Mouse (Mus musculus): ENCODE data around the gene Pus3.
A peak's percentile ranks its signal among the peaks of the same experiment; 100 is the strongest.

Pus3 gene

GRCm38 (mm10) chr9:35558257-35559008, at the start of gene Pus3, which contains the start of gene Ddx25:
Gene Pus3 (plus strand): TSS chr9:35558595.
Gene Ddx25 (minus strand): TSS chr9:35558528.
- DNase-seq: peak; percentile 49

- no peak for DNase-seq
Observed at GRCm38 (mm10) chr9:35513900-35514299, 44.5 kb upstream of the Pus3 start.

GRCm38 (mm10) chr9:35516182-35516581, 42.2 kb upstream of the Pus3 start:
- no peak for DNase-seq

- DNase-seq: no peak
Observed at GRCm38 (mm10) chr9:35516711-35517110, 41.7 kb upstream of the Pus3 start.

GRCm38 (mm10) chr9:35518169-35518568, 40.2 kb upstream of the Pus3 start, which contains the start of gene Gm1113:
Gene Gm1113 (minus strand): TSS chr9:35518269.
- DNase-seq: no peak

GRCm38 (mm10) chr9:35520631-35521348, 37.6 kb upstream of the Pus3 start:
- DNase-seq: no peak

GRCm38 (mm10) chr9:35522241-35522640, 36.2 kb upstream of the Pus3 start:
- DNase-seq: no peak

- no peak for DNase-seq
Observed at GRCm38 (mm10) chr9:35522821-35523515, 35.4 kb upstream of the Pus3 start.

- DNase-seq: peak; percentile 32
Observed at GRCm38 (mm10) chr9:35523541-35523940, 34.9 kb upstream of the Pus3 start.

- peak; percentile 83 for DNase-seq
Observed at GRCm38 (mm10) chr9:35523941-35524411, 34.4 kb upstream of the Pus3 start.

- DNase-seq: no peak
Observed at GRCm38 (mm10) chr9:35529141-35529540, 29.3 kb upstream of the Pus3 start.

GRCm38 (mm10) chr9:35529796-35530195, 28.6 kb upstream of the Pus3 start:
- no peak for DNase-seq

GRCm38 (mm10) chr9:35533266-35533665, 25.1 kb upstream of the Pus3 start:
- no peak for DNase-seq

- peak; percentile 59 for DNase-seq
Observed at GRCm38 (mm10) chr9:35535110-35535509, 23.3 kb upstream of the Pus3 start.

- no peak for DNase-seq
Observed at GRCm38 (mm10) chr9:35535876-35536275, 22.5 kb upstream of the Pus3 start.

GRCm38 (mm10) chr9:35539001-35539750, 19.2 kb upstream of the Pus3 start:
- no peak for DNase-seq

- no peak for DNase-seq
Observed at GRCm38 (mm10) chr9:35541024-35541423, 17.4 kb upstream of the Pus3 start.

GRCm38 (mm10) chr9:35541488-35541887, 16.9 kb upstream of the Pus3 start:
- DNase-seq: peak; percentile 90

- DNase-seq: no peak
Observed at GRCm38 (mm10) chr9:35541941-35542340, 16.5 kb upstream of the Pus3 start.

- DNase-seq: no peak
Observed at GRCm38 (mm10) chr9:35543099-35543860, 15.1 kb upstream of the Pus3 start.

GRCm38 (mm10) chr9:35544666-35545065, 13.7 kb upstream of the Pus3 start:
- DNase-seq: peak; percentile 52

- no peak for DNase-seq
Observed at GRCm38 (mm10) chr9:35545704-35546103, 12.7 kb upstream of the Pus3 start.
